Mouse (Mus musculus) left cerebral cortex, postnatal 36 days (tissue): Measurements from ENCODE around the gene Gpr137c. TPM values are rescaled to one million over a fixed set of nuclear protein-coding genes. Genes with fewer than 3 reads are reported as not detected.
A peak's percentile ranks its signal among the peaks of the same experiment; 100 is the strongest.

ENCODE experiments used
- DNase-seq, 2 experiments: peaks; one replicate each; pipeline ENCODE4 v3.0.0; 2021 to 2022; ENCODE audit warnings: low spot score in 2 of 2, mixed read lengths in 1 of 2
- intact Hi-C: fragments of 180-260 bp; cut with DNase I; formaldehyde crosslinking; loops from one replicate; pipeline ENCODE4 v1.15.1; 2025
- total RNA-seq, 2 experiments: library from RNA; stranded (reverse); gene quantifications; 2 replicates each; pipeline ENCODE4 v1.2.3; 2021

Gpr137c gene
- total RNA-seq, 2 experiments from 2014 or later: 31.9 to 35.9 TPM

- DNase-seq: no peak
- intact Hi-C loops: loop anchor here (1.0 to 2.0 kb wide), 2 partner anchors 11 to 22 kb away; partner anchors contain the start of genes Ero1l and Styx
These were observed 109.6 kb downstream of the Gpr137c start for GRCm38 (mm10) chr14:45329018-45329588.

GRCm38 (mm10) chr14:45329589-45330181, 110.2 kb downstream of the Gpr137c start, which contains the start of gene Psmc6:
Gene Psmc6, plus strand, starts transcription at chr14:45329788.
- intact Hi-C loops: loop anchor here (1.0 to 2.0 kb wide), 2 partner anchors 11 to 21 kb away; partner anchors contain the start of genes Ero1l and Styx

More at GRCm38 (mm10) chr14:45329589-45330181, 110.2 kb downstream of the Gpr137c start, which contains the start of gene Psmc6:
- peak; percentile 91 for DNase-seq

Other genes with a start within 250 kb of the Gpr137c start
- under 1 TPM; 0.25 to 0.27 TPM for gene Ptger2, start 231.5 kb upstream of the Gpr137c start, total RNA-seq
- gene Txndc16, start 611 bp downstream of the Gpr137c start, total RNA-seq: 10 to 100 TPM; 69.9 to 74.0 TPM
- gene Ero1l, start 99.1 kb downstream of the Gpr137c start, total RNA-seq: 10 to 100 TPM; 39.9 to 41.3 TPM
- 100 to 1,000 TPM in 1 of 2 experiments, 10 to 100 TPM in 1; 83.4 to 116 TPM for gene Psmc6, start 110.1 kb downstream of the Gpr137c start, total RNA-seq
- 10 to 100 TPM; 18.5 to 21.0 TPM for gene Styx, start 131.4 kb downstream of the Gpr137c start, total RNA-seq
- gene Gnpnat1, start 185.2 kb downstream of the Gpr137c start, total RNA-seq: 10 to 100 TPM; 14.3 to 14.6 TPM